Mouse (Mus musculus) brown adipose tissue, adult 24 weeks (tissue): ENCODE results near the gene Sun3. TPM values are rescaled to one million over a fixed set of nuclear protein-coding genes. Genes with fewer than 3 reads are reported as not detected.

ENCODE experiments used
- H3K27ac ChIP-seq: fragments of 200-500 bp; replicated peaks from 2 replicates; pipeline ENCODE4 v1.5.1; 2012; ENCODE audit warnings: low read depth, mild to moderate bottlenecking, low read length
- H3K4me1 ChIP-seq: fragments of 200-500 bp; 2 replicates; pipeline ENCODE4 v1.6.1; 2012; ENCODE audit warnings: low read length, mixed read lengths; ENCODE audit not compliant: control insufficient read depth, insufficient read depth, insufficient read length
- H3K4me3 ChIP-seq: fragments of 200-500 bp; 2 replicates; pipeline ENCODE4 v1.5.1; 2012; ENCODE audit warnings: low read depth, mild to moderate bottlenecking, low read length, moderate library complexity; ENCODE audit not compliant: insufficient read depth
- polyA plus RNA-seq: library from polyadenylated mRNA; stranded (reverse); fragments of >200 nt; gene quantifications from 2 replicates; pipeline ENCODE4 v1.2.4, GENCODE M21; 2012; ENCODE audit not compliant: missing spikeins, insufficient read depth, insufficient read length

Sun3 gene
- polyA plus RNA-seq: not detected in 2 replicates

DNA sequence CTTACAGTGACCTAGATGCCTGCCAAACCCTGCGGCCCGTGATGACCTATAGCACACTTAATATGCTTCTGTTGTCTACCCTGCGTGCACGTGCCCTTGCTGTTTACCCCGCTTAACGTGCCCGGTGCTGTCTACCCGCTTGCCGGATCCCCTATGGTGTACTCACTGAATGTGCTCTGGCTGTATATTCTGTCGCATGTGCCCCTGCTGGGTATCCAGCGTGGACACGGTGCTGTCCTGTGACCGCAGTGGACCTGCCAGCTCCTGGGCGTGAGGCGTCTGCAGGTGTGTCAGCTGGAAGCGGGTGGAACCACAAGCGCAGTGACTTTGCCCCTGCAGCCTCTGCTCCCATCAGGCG, at the start of gene Sun3:
Gene Sun3 (minus strand): TSS at position 289 of the 358 bp plus-strand sequence.
- Histone ChIP-seq H3K4me3 (peak within 1 kb of the TSS; percentile 54), H3K27ac (no peak within 1 kb of the TSS)

DNA sequence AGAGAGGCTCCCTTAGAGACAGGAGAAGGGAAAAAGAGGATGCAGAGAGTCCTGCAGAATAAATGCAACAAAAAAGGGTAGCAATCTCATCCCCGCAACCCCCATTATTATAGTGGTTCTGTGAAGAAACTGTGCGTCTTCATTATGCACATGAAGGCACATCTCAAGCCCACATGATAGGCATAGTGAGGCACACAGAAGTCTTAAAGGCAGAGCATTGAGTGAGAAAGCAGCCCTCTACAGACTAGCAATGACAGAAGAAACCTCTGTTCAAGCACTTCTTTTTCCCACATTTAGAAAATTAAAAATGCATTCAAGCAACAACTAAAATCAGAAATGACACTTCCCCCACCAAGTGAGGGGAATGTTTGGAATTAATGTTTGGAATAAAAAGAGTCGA, 27.7 kb upstream of the Sun3 start:
- H3K27ac ChIP-seq: no peak overlapping the region
- no peak overlapping the region for H3K4me3 ChIP-seq
- H3K4me1 ChIP-seq: no peaks in the 10 kb centered on the region

More for the DNA sequence above, at the start of gene Sun3:
- H3K4me1 ChIP-seq: no peaks in the 10 kb centered on the region

DNA sequence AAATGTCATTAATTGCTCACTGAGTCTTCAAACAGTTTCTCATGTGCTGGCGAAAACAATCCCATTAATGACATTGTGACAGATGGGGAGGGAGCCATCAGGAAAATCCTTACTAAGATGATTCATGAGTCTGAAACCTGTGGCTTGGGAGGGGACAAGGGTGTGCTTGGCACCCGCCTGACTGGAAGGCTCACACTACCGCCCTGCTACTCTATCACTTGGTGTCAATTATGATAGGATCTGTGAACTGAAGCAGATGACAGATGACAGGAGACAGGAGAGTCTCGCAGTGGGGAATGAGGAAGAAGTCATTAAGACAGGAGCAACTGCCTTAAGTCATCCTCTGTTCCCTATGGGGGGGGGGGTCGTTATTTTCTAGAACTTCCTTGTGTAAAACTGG, 11.7 kb upstream of the Sun3 start:
- Histone ChIP-seq H3K27ac (no peak overlapping the region), H3K4me1 (no peaks in the 10 kb centered on the region), H3K4me3 (no peak overlapping the region)

DNA sequence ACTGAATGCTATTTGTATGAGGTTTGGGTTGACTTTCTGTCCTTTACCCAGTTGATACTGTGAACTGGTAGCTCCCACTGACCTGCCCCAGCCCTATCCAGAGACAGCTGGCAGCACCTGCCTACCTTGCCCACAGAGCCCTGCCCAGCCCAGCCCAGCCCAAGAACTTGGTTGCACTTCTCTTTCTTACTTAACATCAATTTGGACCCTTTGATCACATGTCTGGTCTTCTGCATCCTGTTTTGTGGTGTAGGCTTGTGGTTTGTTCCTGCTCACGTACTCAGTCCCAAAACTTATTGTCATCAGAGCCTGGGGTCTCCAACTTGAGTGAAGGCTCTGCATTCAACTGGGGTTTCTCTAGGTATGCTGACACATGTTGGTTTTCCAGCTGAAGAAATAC, 11.2 kb upstream of the Sun3 start:
- H3K4me3 ChIP-seq: no peak overlapping the region
- no peaks in the 10 kb centered on the region for H3K4me1 ChIP-seq
- H3K27ac ChIP-seq: no peak overlapping the region

DNA sequence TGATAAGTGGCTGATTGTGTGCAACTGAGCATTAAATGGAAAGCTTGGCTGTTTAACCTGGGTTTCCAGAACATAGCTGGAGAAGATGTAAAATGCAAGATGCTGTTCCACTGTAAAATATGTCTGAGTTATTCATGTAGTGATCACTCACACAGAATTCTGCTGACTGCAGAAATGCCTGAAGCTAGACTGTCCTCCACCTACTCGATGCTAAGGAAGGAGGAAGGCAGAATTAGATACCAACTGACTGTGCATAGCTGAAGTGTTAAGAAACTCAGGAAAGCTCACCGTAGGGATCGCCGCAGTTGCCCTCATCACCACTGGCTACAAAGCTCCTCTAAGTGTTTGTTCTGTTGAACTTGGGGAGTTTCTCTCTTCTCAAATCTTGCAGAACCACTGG, 8.9 kb upstream of the Sun3 start:
- Histone ChIP-seq H3K4me1 (no peaks in the 10 kb centered on the region), H3K27ac (no peak overlapping the region), H3K4me3 (no peak overlapping the region)

DNA sequence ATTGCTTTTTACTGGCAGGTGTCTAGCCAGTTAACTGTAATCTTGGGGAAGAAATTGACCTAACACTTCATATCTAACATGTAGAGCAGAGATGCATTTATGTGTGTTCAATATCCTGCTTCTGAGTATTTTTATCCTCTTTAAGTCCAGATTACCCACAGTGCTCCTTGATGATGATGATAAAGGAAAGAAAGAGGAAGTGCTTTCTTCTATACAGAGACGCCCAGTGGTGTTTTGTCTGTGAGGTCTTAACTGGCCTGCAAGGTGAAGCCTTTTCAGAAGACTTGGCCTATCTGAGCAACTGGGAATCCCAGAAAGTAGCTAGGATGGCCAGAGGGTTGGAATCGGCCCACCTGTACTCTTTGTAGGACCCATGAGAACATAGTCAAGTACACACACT, 8.1 kb upstream of the Sun3 start:
- Histone ChIP-seq H3K4me1 (no peaks in the 10 kb centered on the region), H3K27ac (no peak overlapping the region), H3K4me3 (no peak overlapping the region)

DNA sequence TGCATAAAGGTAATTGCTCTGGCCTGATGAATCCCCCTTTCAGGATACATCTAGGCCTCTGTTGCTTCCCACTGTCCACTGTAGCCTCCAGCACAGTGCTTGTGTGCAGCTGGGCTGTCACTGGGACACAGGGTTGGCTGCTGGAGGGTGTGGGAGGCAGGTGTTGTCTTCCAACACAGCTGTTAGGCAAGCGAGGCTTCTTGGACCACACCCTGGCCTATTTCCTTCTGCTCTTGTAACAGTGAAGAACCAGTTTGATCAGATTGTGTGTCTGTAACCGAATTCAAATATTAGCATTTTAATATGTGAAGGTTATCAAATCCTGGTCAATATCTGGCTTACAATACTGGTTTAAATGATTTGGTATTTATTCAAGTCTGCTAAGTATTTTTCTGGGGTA, 3.1 kb upstream of the Sun3 start:
- Histone ChIP-seq H3K27ac (no peak overlapping the region), H3K4me1 (no peaks in the 10 kb centered on the region), H3K4me3 (no peak overlapping the region)

DNA sequence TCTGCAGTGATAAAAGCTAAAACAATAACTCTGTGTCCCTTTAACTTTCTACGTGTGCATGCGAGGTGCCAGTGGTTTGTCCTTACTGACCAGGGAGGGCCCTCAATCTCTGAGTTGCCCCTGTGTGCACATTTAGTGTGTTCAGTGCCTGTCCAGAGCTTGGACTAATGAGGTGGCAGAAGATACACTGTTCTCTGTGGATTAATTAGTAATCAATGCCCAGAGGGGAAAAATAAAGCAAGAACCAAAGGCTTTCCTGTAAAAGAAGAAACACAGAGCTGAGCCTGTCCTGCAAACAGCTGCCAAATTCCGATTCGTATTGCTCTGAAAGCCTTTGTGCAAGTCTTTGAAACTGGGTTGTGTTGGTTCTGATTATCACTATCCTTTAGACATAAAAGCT, 1.4 kb upstream of the Sun3 start:
- H3K4me3 ChIP-seq: no peak overlapping the region
- no peak overlapping the region for H3K27ac ChIP-seq
- no peaks in the 10 kb centered on the region for H3K4me1 ChIP-seq

DNA sequence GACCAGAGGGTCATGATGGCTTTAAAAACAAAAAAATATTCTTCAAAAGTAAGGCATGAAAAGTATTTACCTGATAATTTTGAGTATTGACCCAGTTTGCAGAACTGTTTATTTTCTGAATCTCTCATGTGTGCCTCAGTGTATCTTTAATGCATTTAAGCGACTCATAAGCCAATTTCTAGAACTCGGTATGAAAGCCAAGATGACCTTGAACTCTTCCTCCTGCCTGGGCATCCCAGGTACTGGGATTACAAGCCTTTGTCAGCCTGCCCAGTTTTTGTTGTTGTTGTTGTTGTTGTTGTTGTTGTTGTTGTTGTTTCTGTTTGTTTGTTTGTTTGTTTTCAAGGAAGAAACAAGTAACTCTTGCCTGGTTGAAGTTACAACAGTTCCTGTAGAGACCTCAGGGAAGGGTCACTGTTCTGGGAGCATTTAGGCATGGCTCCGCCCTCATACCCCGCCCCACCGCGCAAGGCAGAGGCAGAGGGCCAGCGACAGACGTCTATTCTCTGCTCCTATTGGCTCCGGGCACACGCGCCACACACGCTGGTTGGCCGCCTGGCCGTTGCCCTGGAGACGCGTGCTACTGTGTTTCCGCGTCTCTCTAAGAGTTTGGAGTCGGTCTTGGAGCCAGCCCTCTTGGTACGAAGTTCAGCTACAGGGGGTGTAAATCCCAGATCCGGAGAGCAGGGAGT, 634 bp downstream of the Sun3 start, which contains the start of gene Gm11992:
Gene Gm11992 (plus strand): TSS at position 584 of the 692 bp plus-strand sequence.
- Histone ChIP-seq H3K4me3 (peak within 1 kb of the TSS; percentile 54), H3K27ac (no peak within 1 kb of the TSS), H3K4me1 (no peaks in the 10 kb centered on the region)

DNA sequence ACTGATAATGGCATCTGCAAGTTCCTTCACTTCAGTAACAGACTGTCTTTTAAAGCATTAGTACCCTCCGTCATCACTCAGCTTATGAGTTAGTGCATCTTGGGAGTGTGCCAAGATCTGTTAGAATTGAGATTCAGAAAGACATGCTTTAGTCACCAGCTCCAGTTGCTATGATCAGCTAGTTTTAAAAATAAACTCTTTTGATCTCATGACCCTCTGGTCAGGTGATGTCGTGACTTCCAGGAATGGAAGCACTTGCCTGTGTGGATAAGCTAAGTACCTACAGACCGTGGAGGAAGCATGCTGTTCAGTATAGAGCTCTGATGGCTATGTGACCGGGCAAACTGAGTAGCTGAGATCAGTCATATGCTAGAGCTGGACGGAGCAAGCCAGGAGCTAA, 1.7 kb downstream of the Sun3 start:
- Histone ChIP-seq H3K4me3 (no peak overlapping the region), H3K4me1 (no peaks in the 10 kb centered on the region), H3K27ac (no peak overlapping the region)

DNA sequence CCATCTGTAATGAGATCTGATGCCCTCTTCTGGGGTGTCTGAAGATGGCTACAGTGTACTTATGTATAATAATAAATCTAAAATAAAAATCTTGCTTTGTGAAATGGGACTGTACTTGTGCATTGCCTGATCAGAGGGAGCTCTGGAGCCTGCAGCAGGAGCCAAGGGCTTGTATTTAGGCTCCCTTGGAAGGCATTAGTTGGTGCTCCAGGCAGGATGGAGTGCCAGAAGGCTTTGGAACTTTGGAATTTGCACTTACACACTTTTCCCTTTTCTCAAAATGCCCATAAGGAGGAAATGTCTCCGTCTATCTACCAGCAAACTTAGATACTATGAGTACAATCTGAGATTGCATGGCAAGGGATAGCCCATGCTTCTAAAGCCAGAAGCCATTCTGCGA, 2.2 kb downstream of the Sun3 start:
- no peaks in the 10 kb centered on the region for H3K4me1 ChIP-seq
- no peak overlapping the region for H3K4me3 ChIP-seq
- H3K27ac ChIP-seq: no peak overlapping the region

DNA sequence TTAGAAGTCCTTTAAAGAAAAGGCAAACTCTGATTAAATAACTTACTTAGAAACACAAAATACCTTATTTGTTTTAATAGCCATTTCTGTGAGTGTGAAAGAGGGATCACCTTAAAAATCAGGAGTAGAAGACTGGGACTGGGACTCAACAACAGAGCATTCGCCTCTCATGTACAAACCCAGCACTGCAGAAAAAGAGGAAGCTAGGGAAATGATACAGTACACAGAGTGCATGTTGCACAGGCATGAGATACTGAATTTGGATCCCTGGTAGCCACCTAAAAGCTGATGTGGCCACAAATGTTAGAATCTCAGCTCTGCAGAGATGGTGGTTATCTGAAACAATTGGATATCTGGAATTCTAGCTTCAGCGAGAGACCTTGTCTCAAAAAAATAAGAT, 17.3 kb downstream of the Sun3 start:
- H3K4me1 ChIP-seq: no peaks in the 10 kb centered on the region

DNA sequence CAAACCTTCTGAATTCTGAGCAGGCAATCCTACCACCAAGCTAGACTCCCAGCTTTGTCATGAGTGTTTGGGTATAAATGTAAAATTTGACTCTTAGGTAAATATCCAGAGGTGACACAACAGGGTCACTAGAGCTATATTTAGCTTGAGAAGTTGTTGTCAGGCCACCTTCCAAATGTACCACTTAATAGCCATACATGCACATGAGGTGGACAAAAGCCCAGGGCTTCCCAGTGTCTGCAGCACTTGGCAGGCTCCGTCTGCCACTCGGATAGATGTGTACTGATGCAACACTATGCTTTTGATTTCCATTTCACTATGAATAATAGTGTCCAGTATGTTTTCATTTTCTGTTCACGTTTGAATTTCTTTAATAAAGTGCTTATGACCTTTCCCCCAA, 23.6 kb downstream of the Sun3 start:
- Histone ChIP-seq H3K27ac (no peak overlapping the region), H3K4me1 (no peaks in the 10 kb centered on the region), H3K4me3 (no peak overlapping the region)

More for the DNA sequence above, 17.3 kb downstream of the Sun3 start:
- no peak overlapping the region for H3K4me3 ChIP-seq
- H3K27ac ChIP-seq: no peak overlapping the region

DNA sequence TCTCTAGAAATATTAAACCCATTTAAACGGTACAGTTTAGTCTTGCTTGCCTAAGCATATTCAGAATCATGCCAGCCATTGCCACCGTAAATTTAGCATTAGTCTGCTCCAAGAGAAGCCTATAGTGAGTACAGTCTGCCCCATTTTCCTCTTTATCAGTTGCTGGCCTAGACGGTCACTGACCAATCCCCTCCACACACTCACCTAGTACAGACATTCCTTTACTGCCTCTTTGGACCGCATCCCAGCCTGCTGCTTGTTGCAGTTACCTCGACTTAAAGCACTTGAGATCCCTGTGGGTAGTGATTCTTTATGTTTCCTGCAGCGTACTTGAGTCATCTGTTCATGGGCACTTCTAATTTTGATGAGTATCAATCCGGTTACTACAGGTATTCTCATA, 24.0 kb downstream of the Sun3 start:
- Histone ChIP-seq H3K4me3 (no peak overlapping the region), H3K27ac (no peak overlapping the region), H3K4me1 (no peaks in the 10 kb centered on the region)

DNA sequence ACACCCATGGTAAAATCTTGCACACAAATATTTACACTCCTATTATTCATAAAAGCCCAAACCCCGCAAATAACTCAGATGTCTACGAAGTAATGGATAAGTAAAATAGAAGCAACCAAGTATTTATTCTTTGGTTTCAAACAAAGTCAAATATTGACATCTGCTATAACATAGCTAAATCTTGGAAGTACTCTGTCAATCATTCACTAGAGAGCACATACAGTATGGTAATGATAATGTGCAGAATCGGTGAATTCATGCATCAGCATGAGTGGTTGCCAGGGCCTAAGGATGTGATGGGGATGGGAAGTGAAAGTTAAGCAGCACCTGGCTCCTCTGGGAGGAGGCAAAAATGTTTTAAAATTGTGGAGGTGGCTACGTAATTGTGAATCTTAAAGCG, 28.6 kb downstream of the Sun3 start:
- H3K27ac ChIP-seq: no peak overlapping the region
- H3K4me3 ChIP-seq: no peak overlapping the region
- H3K4me1 ChIP-seq: no peaks in the 10 kb centered on the region

DNA sequence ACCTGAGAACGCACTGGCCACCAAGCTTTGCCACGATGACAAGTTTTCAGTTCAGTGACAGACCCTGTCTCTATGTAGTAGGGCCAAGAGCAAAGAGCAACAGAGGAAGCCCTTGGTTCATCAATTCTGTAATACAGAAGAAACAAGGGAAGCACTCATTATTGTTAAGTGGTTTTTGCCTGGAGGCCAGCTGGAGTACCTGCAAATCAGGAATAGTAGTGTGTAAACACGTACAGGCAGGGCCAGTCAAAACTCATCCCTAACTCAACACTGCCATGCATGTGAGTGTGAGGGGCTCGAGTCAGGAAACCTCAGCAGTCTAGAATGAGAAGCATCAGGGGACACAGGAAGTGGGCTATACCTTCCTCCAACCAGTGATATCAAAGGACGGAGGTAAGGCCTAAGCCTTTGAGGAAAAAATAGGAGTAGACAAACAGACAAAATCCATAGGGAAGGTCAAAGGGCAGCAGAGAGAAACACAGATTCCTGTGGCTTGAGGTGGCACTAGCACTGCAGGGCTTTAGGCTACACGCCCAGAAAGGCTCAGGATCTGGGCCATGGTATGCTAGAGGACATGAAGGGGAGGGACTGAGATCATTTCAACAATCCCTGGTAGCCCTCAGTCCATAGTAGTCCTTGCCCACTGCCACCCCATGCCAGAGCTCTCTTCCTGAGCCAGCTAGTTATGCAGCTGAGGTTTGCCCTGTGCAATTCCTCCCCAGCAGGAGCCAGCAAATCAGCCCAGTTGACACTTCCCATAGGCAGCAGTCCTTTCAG, 30.1 kb downstream of the Sun3 start:
- Histone ChIP-seq H3K4me1 (no peaks in the 10 kb centered on the region), H3K27ac (no peak overlapping the region), H3K4me3 (no peak overlapping the region)
